Mouse (Mus musculus): ENCODE measurements around the gene Cyth1. TPM values are rescaled to one million over a fixed set of nuclear protein-coding genes. Genes with fewer than 3 reads are reported as not detected.

Cyth1 gene
- total and polyA plus RNA-seq, 2 experiments from 2014 or later, result 19.5 to 48.3 TPM

DNA sequence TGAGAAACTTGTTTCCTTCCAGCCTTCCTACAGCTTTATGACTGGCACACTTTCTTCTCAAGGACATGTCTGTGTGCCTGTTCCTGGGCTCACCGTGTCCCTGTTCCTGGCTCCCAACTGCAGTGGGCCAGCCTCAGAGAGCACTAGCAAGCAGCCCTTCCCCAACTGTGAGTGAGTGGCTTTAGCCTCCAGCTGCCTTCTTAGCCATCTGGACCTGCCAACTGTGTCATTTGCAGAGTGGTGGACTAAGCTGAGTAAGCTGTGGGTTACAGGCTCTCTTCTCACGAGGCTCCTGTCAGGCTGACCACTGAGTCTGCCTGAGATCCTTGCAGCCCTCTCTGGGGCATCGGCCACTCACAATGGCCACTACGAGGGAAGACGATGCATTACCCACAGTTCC, 75.6 kb downstream of the Cyth1 start:
- Histone ChIP-seq H3K27ac (no peak overlapping the region), H3K4me1 (ENCODE audit: insufficient read depth, low read length) (no peaks in the 10 kb centered on the region), H3K9ac (replicated peaks; ENCODE audit: low read length) (no peak overlapping the region), H3K9me3 (ENCODE audit: low read length) (no peaks in the 10 kb centered on the region), H3K4me3 (ENCODE audit: low read length) (no peak overlapping the region), H3K36me3 (ENCODE audit: insufficient read depth, low read length) (peaks cover 31% of the 10 kb centered on the region), H3K27me3 (ENCODE audit: insufficient read depth, low read length) (no peaks in the 10 kb centered on the region), H3K4me2 (ENCODE audit: low read depth, low read length) (no peak overlapping the region)
- no peak for TF ChIP-seq CTCF (IDR thresholded peaks at IDR 0.05; ENCODE audit: low read depth)
- WGBS, result 65% methylated on average over 5 of the region's 5 CpGs
- DNase-seq (ENCODE audit: low spot score) (peak; percentile 25), ATAC-seq (no peak)

DNA sequence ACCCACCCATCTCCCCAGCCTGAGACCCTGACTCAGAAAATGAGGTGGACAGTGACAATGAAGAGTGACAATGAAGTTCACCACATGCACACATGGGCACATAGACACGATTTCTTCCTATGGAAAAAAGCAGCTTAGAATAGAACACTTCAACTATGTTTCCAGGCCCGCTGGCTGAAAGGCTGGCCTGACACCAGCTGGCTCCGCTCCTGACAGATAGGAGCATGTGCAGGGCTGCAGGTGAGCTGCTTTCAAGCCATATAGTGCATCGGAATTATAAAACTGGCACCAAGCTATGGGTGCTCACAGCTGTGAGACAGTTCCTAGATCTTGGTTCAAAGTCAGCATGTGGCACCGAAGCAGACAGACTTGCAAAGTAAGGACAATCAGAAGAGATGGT, 78.1 kb downstream of the Cyth1 start:
- Histone ChIP-seq H3K4me1 (ENCODE audit: insufficient read depth, low read length) (no peaks in the 10 kb centered on the region), H3K9ac (replicated peaks; ENCODE audit: low read length) (no peak overlapping the region), H3K36me3 (ENCODE audit: insufficient read depth, low read length) (peaks cover 24% of the 10 kb centered on the region), H3K27ac (no peak overlapping the region), H3K27me3 (ENCODE audit: insufficient read depth, low read length) (no peaks in the 10 kb centered on the region), H3K4me2 (ENCODE audit: low read depth, low read length) (no peak overlapping the region), H3K4me3 (ENCODE audit: low read length) (no peak overlapping the region), H3K9me3 (ENCODE audit: low read length) (no peaks in the 10 kb centered on the region)
- no peak for TF ChIP-seq CTCF (IDR thresholded peaks at IDR 0.05; ENCODE audit: low read depth)
- ATAC-seq, result no peak
- 81% methylated on average over 5 of the region's 5 CpGs for WGBS
- DNase-seq (ENCODE audit: low spot score), result no peak

DNA sequence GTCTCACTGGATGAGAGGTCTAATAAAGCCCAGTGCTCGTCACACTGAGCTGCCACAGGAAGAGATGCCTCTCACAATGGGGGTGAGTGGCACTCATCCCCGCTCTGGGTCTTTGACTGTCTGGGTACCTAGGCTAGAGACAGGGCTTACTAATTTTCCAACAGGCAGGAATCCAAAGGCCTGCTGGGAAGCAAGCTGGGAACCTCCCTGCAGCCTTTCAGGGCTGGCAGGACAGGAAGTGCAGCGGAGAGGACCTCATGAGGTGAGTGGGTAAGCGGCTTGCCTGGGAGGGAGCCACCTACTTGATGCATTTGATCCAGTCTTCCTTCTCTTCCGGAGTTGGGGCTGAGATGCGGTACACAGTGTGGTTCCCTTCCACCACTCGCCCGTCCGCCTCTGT, 79.7 kb downstream of the Cyth1 start:
- WGBS, result 66% methylated on average over 9 of the region's 9 CpGs
- no peak for TF ChIP-seq CTCF (IDR thresholded peaks at IDR 0.05; ENCODE audit: low read depth)

DNA sequence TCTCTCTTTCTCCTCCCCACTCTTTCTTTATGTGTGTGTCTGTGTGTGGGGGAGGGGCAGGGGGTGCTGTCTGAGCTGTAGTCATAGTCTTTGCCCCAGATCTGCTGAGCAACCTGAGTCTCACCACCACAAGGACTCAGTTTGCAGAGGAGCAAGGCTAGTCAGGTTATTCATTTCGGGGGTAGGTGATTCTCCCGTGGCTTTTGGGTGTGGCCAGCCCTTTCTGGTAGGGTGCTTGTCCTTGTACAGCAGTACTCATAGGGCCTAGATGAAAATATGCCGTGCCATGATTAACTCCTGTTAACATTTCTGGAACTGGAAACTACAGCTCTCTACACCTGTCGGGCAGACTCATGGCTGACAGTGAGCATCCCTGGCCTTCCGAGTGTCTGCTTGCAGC, 81.8 kb downstream of the Cyth1 start:
- no peaks in the 10 kb centered on the region for H3K4me1 ChIP-seq (ENCODE audit: insufficient read depth, low read length)
- no peaks in the 10 kb centered on the region for H3K9me3 ChIP-seq (ENCODE audit: low read length)
- no peak overlapping the region for H3K4me2 ChIP-seq (ENCODE audit: low read depth, low read length)
- H3K27ac ChIP-seq, result no peak overlapping the region
- DNase-seq (ENCODE audit: low spot score) (no peak), ATAC-seq (no peak)
- TF ChIP-seq CTCF (IDR thresholded peaks at IDR 0.05; ENCODE audit: low read depth), result no peak
- H3K27me3 ChIP-seq (ENCODE audit: insufficient read depth, low read length), result no peaks in the 10 kb centered on the region
- no peak overlapping the region for H3K9ac ChIP-seq (replicated peaks; ENCODE audit: low read length)
- H3K36me3 ChIP-seq (ENCODE audit: insufficient read depth, low read length), result peaks cover 30% of the 10 kb centered on the region
- 93% methylated on average over 5 of the region's 5 CpGs for WGBS
- H3K4me3 ChIP-seq (ENCODE audit: low read length), result no peak overlapping the region

More for the DNA sequence above, 79.7 kb downstream of the Cyth1 start:
- ATAC-seq, result no peak
- H3K27me3 ChIP-seq (ENCODE audit: insufficient read depth, low read length), result no peaks in the 10 kb centered on the region
- no peaks in the 10 kb centered on the region for H3K4me1 ChIP-seq (ENCODE audit: insufficient read depth, low read length)
- no peaks in the 10 kb centered on the region for H3K9me3 ChIP-seq (ENCODE audit: low read length)
- no peak overlapping the region for H3K9ac ChIP-seq (replicated peaks; ENCODE audit: low read length)
- no peak for DNase-seq (ENCODE audit: low spot score)
- no peak overlapping the region for H3K4me2 ChIP-seq (ENCODE audit: low read depth, low read length)
- no peak overlapping the region for H3K4me3 ChIP-seq (ENCODE audit: low read length)
- no peak overlapping the region for H3K27ac ChIP-seq
- peaks cover 27% of the 10 kb centered on the region for H3K36me3 ChIP-seq (ENCODE audit: insufficient read depth, low read length)

DNA sequence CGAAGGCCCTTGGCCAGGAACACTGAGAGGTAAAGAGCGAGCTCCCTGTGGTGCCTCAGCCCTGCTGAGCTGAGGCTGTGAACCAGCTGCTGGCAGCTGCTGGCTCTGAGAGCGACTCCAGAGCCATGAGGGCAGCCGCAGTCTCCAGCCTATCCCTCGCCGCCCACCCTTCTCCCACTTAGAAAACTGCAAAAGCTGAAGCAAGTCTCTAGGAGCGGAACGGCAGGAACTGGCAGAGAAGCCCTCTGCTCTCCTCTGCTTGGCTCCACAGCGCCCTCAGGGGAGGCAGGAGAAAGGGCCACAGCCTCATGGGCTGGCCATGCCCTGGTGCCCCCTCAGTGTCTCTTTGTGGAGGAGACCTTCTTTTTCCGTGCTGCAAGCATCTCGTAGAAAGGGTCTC, 82.7 kb downstream of the Cyth1 start:
- no peaks in the 10 kb centered on the region for H3K4me1 ChIP-seq (ENCODE audit: insufficient read depth, low read length)
- H3K36me3 ChIP-seq (ENCODE audit: insufficient read depth, low read length), result peaks cover 30% of the 10 kb centered on the region
- ATAC-seq (no peak), DNase-seq (ENCODE audit: low spot score) (peak; percentile 18)
- H3K4me3 ChIP-seq (ENCODE audit: low read length), result no peak overlapping the region
- H3K27me3 ChIP-seq (ENCODE audit: insufficient read depth, low read length), result no peaks in the 10 kb centered on the region
- H3K27ac ChIP-seq, result peak overlapping the region; percentile 26; the same call in 1 of the 2 replicates
- H3K9me3 ChIP-seq (ENCODE audit: low read length), result no peaks in the 10 kb centered on the region
- no peak overlapping the region for H3K4me2 ChIP-seq (ENCODE audit: low read depth, low read length)
- TF ChIP-seq CTCF (IDR thresholded peaks at IDR 0.05; ENCODE audit: low read depth), result peak; percentile 40; the same call in 1 of the 2 replicates
- no peak overlapping the region for H3K9ac ChIP-seq (replicated peaks; ENCODE audit: low read length)
- WGBS, result 35% methylated on average over 11 of the region's 11 CpGs

DNA sequence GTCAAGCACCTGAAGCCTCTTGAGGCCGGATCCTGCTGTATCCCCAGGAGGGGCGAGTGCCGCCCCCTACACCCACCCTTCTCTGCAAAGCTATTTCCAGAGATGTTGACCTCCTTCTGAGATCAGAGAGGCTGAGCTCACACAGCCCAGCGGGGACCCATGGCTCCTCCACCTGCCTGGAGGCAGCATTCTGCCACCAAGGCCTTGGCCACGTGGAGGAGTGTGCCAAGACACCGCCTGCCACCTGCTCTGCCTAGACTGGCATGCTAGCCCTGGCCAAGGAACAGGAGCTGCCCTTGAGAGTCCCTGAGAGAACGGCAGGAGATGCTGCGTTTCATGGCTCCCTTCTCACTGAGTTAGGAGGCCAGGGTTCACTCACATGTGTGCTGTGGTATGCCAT, 83.8 kb downstream of the Cyth1 start:
- no peak for TF ChIP-seq CTCF (IDR thresholded peaks at IDR 0.05; ENCODE audit: low read depth)
- WGBS, result 63% methylated on average over 8 of the region's 8 CpGs
- no peaks in the 10 kb centered on the region for H3K27me3 ChIP-seq (ENCODE audit: insufficient read depth, low read length)

DNA sequence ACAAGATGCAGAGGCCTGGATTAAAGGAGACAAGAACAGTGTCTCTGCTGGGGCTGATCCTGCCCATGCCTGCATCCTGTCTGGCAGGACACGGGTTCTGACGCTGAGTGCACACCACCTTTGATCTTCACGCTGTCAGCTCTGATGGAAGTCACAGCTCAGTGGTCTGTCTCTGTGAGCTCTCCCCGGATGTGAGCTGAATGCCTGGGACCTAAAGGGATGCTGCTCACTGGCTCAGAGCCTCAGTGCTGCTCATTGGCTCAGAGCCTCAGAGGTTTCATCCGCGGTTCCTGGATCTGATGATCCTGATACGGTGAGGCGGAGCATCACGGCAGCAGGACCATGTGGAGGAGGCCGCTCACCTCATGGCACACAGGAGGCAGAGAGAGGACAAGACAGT, 86.1 kb downstream of the Cyth1 start:
- H3K9me3 ChIP-seq (ENCODE audit: low read length), result no peaks in the 10 kb centered on the region
- H3K4me2 ChIP-seq (ENCODE audit: low read depth, low read length), result no peak overlapping the region
- H3K36me3 ChIP-seq (ENCODE audit: insufficient read depth, low read length), result peaks cover 6% of the 10 kb centered on the region
- H3K4me1 ChIP-seq (ENCODE audit: insufficient read depth, low read length), result no peaks in the 10 kb centered on the region
- 48% methylated on average over 10 of the region's 10 CpGs for WGBS
- H3K4me3 ChIP-seq (ENCODE audit: low read length), result no peak overlapping the region
- no peak for TF ChIP-seq CTCF (IDR thresholded peaks at IDR 0.05; ENCODE audit: low read depth)
- no peaks in the 10 kb centered on the region for H3K27me3 ChIP-seq (ENCODE audit: insufficient read depth, low read length)
- DNase-seq (ENCODE audit: low spot score) (peak; percentile 41), ATAC-seq (peak; percentile 48)
- H3K27ac ChIP-seq, result peak overlapping the region; percentile 26
- H3K9ac ChIP-seq (replicated peaks; ENCODE audit: low read length), result no peak overlapping the region

More for the DNA sequence above, 83.8 kb downstream of the Cyth1 start:
- no peak overlapping the region for H3K4me3 ChIP-seq (ENCODE audit: low read length)
- no peak overlapping the region for H3K9ac ChIP-seq (replicated peaks; ENCODE audit: low read length)
- H3K4me2 ChIP-seq (ENCODE audit: low read depth, low read length), result no peak overlapping the region
- DNase-seq (ENCODE audit: low spot score) (no peak), ATAC-seq (no peak)
- peak overlapping the region; percentile 26; the same call in 1 of the 2 replicates for H3K27ac ChIP-seq
- peaks cover 20% of the 10 kb centered on the region for H3K36me3 ChIP-seq (ENCODE audit: insufficient read depth, low read length)
- no peaks in the 10 kb centered on the region for H3K9me3 ChIP-seq (ENCODE audit: low read length)
- H3K4me1 ChIP-seq (ENCODE audit: insufficient read depth, low read length), result no peaks in the 10 kb centered on the region
